Mouse (Mus musculus): ENCODE data around the gene Tgfbr3l.

DNA sequence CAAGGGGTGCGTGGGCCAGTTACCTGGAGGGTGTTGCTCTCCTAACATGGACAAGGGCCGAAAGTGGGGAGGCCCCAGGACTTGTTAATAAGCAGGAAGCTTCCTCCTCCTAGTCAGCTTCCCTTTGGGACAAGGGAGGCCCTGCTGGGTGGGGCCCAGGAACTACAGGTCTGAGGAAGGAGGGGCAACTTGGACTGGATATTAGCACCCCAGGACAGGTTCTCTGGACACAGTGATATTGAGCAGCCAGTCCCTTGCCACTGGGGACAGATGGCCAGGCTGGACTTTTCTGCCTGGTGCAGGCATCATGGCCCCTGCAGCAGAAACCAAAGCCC, 41.0 kb upstream of the Tgfbr3l start:
- TF ChIP-seq CTCF (IDR thresholded peaks at IDR 0.05; ENCODE audit: low read depth, low read length): no peak
- no peak for TF ChIP-seq TAL1 (conservative IDR thresholded peaks at IDR 0.05; ENCODE audit: low read depth, low read length)
- no peak for TF ChIP-seq POLR2AphosphoS5 (IDR thresholded peaks at IDR 0.05; ENCODE audit: insufficient replicate concordance, low read depth, low read length)
- no peak for TF ChIP-seq GATA1 (IDR thresholded peaks at IDR 0.05; ENCODE audit: borderline replicate concordance, low read length)
- TF ChIP-seq GATA2 (IDR thresholded peaks at IDR 0.05; ENCODE audit: borderline replicate concordance, low read depth, low read length): no peak
